Mouse (Mus musculus): ENCODE data around the gene Nrd1.

Nrd1 gene

GRCm38 (mm10) chr4:109026543-109026942, 26.1 kb downstream of the Nrd1 start:
- DNase-seq (ENCODE audit: low spot score in 2 of 2): no peak

- DNase-seq (ENCODE audit: low spot score in 2 of 2): no peak
Observed at GRCm38 (mm10) chr4:109029857-109030256, 29.4 kb downstream of the Nrd1 start.

- DNase-seq (ENCODE audit: low spot score in 2 of 2): no peak
Observed at GRCm38 (mm10) chr4:109030266-109030665, 29.8 kb downstream of the Nrd1 start.

DNA sequence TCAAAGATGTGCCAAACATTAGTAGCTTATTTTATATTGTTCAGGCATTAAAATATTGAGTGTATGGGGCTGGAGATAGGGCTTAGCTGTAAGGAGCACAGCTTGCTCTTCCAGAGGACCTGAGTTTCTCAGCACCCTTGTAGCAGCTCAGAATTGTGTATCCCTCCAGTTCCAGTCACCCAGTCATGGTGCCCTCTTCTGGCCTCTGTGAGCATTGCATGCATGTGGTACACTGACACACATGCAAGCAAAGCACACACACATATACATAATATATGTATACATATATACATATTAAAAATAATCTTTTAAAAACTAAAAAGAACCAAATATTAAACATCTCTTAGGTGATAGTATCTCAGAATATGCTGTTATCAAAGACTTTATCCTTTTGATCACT, 35.9 kb downstream of the Nrd1 start:
- DNase-seq (ENCODE audit: low spot score in 2 of 2): no peak

DNA sequence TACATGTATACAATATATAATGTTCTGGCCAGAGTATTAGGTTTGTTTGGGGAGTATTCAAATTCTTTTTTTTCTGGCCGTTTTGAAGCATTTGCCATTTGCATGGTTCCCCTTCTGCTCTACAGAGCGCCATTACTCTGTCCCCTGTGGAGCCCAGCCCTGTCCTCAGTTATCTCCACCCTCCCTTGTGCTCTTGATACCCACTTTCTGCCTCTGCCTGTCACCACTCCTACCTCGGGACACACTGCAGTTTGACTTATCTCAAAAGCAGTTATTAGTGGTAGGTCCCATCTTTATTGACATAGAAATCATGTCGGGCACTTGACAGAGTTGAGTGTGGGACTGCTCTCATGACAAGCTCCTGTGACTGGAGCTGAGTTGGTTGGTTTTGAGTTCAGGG, 42.3 kb downstream of the Nrd1 start:
- DNase-seq (ENCODE audit: low spot score in 2 of 2): no peak

DNA sequence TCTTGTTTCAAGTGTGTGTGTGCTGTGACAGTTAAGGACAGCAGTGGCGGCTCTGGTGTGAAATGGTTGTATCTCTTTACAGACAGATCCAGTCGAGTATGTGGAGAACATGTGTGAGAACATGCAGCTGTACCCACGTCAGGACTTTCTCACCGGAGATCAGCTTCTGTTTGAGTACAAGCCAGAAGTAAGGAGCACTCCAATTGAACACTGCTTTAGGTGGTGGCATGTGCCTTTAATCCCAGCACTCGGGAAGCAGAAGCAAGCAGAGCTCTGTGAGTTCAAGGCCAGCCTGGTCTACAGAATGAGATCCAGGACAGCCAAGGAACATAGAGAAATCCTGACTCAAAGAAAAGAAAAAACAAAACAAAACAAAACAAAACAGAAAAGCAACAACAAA, 42.8 kb downstream of the Nrd1 start:
- DNase-seq (ENCODE audit: low spot score in 2 of 2): no peak

- no peak for DNase-seq (ENCODE audit: low spot score in 2 of 2)
Observed at GRCm38 (mm10) chr4:109043756-109044155, 43.3 kb downstream of the Nrd1 start.

DNA sequence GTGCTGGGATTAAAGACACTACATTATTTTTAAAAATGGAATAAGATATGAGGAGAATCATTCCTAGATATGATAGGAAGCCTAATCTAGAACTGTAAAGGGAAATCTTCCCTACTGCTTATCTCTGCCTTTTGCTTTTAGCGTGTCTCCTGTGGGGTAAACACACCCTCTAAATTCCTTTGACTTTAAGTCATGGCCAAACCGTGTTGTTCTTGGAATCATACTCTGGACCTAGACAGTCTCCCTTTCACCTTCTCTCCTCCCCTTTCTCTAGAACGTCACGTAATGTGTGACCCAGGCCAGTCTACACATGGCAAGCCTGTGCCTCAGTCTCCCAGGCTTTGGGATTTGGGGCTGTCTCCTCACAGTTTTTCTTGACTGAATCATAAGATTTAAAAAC, 47.8 kb downstream of the Nrd1 start:
- DNase-seq (ENCODE audit: low spot score in 2 of 2): no peak

DNA sequence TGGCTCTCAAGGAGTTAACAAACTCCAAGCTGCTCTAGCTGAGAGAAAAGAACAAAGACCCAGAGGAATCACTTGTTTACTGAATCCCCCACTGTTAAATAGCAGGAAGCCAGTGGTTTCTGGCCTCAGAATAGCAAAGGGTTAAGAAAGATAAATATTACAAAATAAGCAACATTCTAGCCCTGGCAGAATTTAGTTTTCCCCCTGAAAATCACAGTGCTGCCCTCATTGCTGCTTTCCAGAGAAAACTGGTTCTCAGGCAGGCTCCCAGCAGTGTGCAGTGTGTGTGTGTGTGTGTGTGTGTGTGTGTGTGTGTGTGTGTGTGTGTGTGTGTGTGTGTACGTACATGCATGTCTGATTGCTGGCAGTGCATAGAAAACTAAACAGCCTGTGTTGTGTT, 51.8 kb downstream of the Nrd1 start:
- no peak for DNase-seq (ENCODE audit: low spot score in 2 of 2)

DNA sequence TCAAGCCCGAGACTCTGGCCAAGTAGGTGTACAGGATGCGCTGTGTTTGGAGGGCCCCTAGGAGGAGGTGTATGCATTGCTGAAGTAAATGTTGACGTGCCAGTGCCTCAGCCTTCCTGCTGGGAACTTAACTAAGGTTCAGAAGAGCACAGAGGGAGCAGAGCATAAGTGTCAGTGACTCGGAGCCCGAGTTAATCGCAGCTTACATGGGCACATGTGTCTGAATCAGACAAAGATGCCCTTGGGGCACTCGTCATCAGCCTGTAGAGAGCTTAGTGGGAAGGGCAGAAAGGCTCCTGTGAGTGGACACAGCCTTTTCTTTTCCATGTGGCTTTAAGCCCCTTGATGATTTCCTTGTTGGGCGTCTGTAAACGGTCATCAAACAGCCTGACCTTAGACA, 53.5 kb downstream of the Nrd1 start:
- no peak for DNase-seq (ENCODE audit: low spot score in 2 of 2)

- no peak for DNase-seq (ENCODE audit: low spot score in 2 of 2)
Observed at GRCm38 (mm10) chr4:109056351-109056750, 55.9 kb downstream of the Nrd1 start.

GRCm38 (mm10) chr4:109057640-109058039, 57.2 kb downstream of the Nrd1 start:
- no peak for DNase-seq (ENCODE audit: low spot score in 2 of 2)

- no peak for DNase-seq (ENCODE audit: low spot score in 2 of 2)
Observed at GRCm38 (mm10) chr4:109059255-109059821, 58.9 kb downstream of the Nrd1 start.

DNA sequence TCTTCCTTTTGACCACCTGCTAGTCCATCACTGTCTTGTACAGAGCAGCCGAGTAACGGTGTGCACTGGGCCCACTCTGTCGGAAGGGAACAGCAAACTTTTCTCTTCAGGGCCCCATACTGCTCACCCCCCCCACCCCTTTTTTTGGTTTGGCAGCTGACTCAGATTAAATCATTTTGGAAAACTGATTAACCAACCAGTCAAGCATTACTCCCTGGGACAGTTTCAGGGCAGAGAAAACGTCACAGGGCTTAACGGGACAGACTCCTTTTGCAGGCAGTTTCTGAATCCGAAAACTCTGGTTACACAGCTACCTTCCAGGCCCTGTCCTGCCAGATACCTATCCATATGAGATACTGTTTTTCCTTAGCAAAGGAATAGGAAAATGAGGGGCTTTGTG, 64.5 kb downstream of the Nrd1 start:
- DNase-seq (ENCODE audit: low spot score in 2 of 2): no peak

DNA sequence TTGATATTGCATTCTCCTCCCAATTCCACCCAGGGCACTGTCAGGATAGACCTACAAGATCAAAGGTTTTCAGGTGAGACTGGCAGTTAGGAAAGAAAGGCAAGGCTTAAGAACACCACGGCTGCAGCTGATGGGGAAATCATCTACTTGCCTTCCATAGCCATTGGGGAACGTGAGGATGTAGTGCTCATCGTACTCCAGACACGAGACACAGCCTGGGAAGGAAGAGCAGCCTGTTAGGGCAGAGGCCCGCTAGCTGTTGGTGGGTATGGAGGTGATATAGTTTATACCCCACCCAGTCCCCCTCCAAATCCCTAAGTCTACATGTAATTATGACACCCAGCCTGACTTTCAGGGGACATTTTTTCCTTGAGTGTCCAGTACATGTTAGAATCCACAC, 65.3 kb downstream of the Nrd1 start:
- no peak for DNase-seq (ENCODE audit: low spot score in 2 of 2)

DNA sequence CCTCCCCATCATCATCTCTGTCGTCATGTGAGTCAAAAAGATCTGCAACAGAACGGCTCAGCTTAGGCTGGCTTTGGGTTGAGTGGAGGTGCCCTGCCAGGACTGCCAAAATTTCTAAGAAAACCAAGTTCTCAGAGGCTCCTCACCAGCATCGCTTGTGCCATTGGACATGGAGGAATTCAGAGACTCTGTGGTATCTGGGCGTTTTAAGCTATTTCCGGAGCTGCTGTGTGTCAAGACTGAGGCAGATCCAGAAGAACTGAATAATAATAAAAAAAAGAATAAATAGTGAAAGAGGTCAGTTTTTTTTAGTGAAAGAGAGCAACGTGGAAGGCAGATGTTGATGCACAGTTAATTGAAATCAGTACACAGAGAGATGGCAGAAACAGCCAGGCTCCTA, 72.4 kb downstream of the Nrd1 start:
- DNase-seq (ENCODE audit: low spot score in 2 of 2): no peak

- DNase-seq (ENCODE audit: low spot score in 2 of 2): no peak
Observed at GRCm38 (mm10) chr4:109073296-109073695, 72.8 kb downstream of the Nrd1 start.

DNA sequence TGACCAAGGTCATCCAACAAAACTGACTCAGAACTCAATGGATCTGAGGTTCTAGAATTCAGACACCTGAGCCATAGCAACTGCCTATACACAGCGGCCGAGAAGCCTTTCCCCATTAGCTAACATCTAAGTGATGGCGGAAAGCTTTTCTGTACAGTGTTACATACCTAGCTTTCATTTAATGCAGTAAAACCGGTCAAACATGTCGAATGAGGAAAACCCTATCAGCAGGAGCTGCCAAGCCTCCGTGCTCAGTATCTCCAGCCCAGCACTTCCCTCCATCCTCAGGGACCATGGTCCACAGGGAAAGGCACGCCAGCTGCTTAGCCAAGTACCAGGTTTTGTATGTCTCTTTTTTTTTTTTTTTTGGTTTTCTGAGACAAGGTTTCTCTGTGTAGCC, 78.5 kb downstream of the Nrd1 start:
- DNase-seq (ENCODE audit: low spot score in 2 of 2): no peak

DNA sequence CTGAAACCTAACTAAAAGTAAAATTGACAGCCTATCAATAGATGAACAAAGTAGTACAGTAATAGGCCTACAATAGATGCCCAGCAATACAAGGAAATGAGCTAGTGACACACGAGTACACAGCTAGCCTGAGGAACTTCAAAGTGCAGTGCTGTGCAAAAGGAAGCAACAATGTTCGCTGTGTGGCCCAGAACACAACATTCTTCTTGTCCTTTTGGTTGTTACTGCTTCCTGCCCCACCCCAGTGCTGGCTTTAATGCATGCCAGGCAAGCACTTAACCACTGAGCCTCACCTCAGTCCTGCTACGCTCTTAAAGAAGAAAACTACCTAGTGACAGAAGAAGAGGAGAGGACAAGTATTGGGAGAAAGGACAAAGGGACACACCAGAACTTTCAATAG, 79.2 kb downstream of the Nrd1 start:
- no peak for DNase-seq (ENCODE audit: low spot score in 2 of 2)

DNA sequence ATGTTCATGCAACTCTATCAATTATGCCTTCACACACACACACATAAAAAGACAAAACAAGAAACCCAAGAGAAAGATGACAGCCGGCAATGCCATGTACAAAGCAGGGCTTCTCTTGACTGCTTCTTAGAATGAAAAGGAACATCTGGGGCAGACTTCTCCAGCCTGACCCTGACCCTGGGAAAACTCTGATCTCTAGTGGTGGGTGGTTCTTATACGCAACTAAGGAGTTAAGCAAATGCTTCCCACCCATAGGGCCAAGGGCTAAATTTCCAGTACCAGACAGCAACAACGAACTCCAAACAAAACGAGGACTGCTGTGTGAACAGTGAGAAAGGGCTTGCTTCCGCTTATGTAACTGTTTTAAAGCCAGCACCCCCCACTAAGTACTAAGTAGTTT, 79.7 kb downstream of the Nrd1 start:
- DNase-seq (ENCODE audit: low spot score in 2 of 2): no peak

- DNase-seq (ENCODE audit: low spot score in 2 of 2): no peak
Observed at GRCm38 (mm10) chr4:109089171-109089570, 88.7 kb downstream of the Nrd1 start.

DNA sequence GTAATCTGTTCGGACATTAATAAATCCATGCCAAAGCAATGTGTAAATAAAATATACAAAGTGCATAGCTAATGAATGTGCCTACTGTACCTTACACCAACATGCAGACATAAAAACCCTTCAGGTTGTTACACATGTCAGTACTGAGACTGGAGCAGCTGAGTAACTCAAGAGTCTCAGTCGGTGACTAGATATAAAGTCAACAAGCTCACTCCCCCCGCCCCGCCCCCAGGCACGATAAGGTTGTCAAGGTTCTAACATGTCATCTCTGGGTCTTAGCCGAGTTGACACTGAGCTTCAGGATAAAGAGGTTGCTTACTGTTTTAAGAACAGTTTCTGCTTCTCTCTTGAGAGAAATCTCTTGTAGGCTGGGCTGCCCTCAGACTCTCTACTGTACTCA, 89.5 kb downstream of the Nrd1 start:
- DNase-seq (ENCODE audit: low spot score in 2 of 2): no peak

GRCm38 (mm10) chr4:109091241-109091777, 90.9 kb downstream of the Nrd1 start:
- DNase-seq (ENCODE audit: low spot score in 2 of 2): no peak

- no peak for DNase-seq (ENCODE audit: low spot score in 2 of 2)
Observed at GRCm38 (mm10) chr4:109092344-109092743, 91.9 kb downstream of the Nrd1 start.

Measured in left cerebral cortex, adult 9 months (tissue).